Mouse (Mus musculus): ENCODE measurements around the gene Ggt7. TPM values are rescaled to one million over a fixed set of nuclear protein-coding genes. Genes with fewer than 3 reads are reported as not detected.
A peak's percentile ranks its signal among the peaks of the same experiment; 100 is the strongest.
"Not testable (repeated sequence)": the region's sequence is repeated elsewhere in the genome, so short reads cannot be mapped to it uniquely, and the experiment has no call there.

The Ggt7 gene
- polyA plus RNA-seq, 1 experiment from 2014 or later = 1.0 TPM

GRCm38 (mm10) chr2:155502596-155502995, 15.4 kb downstream of the Ggt7 start:
- H3K27ac ChIP-seq (ENCODE audit: low read depth, low read length) = no peak overlapping the region
- 56% methylated on average over 7 of the region's 7 CpGs for WGBS
- DNase-seq (ENCODE audit: low spot score) (no peak), ATAC-seq (replicated peaks; ENCODE audit: low FRiP score) (no peak)
- no peaks in the 10 kb centered on the region for H3K27me3 ChIP-seq (replicated peaks; ENCODE audit: control insufficient read depth, insufficient read depth, low read length)
- H3K4me2 ChIP-seq = no peak overlapping the region
- no peaks in the 10 kb centered on the region for H3K36me3 ChIP-seq (ENCODE audit: control insufficient read depth, insufficient read depth, low read length)
- no peak overlapping the region for H3K9ac ChIP-seq (ENCODE audit: low read depth, low read length)
- H3K9me3 ChIP-seq (ENCODE audit: control insufficient read depth, low read length) = no peaks in the 10 kb centered on the region
- no peak overlapping the region for H3K4me3 ChIP-seq (ENCODE audit: low read depth, low read length)
- H3K4me1 ChIP-seq (replicated peaks; ENCODE audit: control insufficient read depth, insufficient read depth, low read length) = no peaks in the 10 kb centered on the region

DNA sequence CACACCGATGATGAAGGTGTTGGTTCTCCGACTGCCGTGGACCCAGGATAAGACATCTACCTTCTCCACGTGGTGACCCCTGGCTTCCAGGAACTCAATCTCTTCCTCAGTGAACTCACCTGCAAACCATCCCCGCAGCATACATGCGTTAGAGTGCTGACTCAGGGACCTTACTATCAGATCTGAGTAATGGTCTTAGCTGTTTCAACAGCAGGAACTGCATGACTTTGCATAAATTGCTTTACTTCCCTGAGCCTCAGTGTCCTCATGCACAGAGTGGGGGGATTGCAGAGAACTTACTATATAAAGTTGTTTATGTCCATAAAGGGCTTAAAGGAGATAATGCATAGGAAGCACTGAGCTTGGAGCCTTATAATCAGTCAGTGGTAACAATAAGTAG, 27.0 kb downstream of the Ggt7 start:
- no peaks in the 10 kb centered on the region for H3K27me3 ChIP-seq (replicated peaks; ENCODE audit: control insufficient read depth, insufficient read depth, low read length)
- ATAC-seq (replicated peaks; ENCODE audit: low FRiP score) (no peak), DNase-seq (ENCODE audit: low spot score) (no peak)

DNA sequence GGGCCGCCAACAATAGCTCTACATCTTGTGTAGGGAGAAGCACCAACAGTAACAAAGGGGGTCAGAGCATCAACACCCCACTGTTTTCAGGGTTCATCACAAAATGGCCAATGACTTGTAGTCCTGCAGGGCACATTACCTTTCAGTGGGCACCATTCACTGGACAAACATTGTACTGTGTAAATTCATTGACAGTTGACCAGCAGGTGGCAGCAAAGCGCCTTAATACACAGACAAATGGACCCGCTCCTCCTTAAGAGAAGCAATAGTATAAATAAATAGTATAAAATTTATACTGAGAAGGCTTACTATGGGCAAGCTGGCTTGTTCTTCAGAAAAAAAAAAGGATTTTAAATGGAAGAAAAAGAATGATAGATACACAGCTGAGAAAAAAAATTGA, 36.0 kb downstream of the Ggt7 start:
- Histone ChIP-seq H3K4me2 (no peak overlapping the region), H3K4me1 (replicated peaks; ENCODE audit: control insufficient read depth, insufficient read depth, low read length) (no peaks in the 10 kb centered on the region), H3K27me3 (replicated peaks; ENCODE audit: control insufficient read depth, insufficient read depth, low read length) (no peaks in the 10 kb centered on the region), H3K36me3 (ENCODE audit: control insufficient read depth, insufficient read depth, low read length) (no peaks in the 10 kb centered on the region), H3K4me3 (ENCODE audit: low read depth, low read length) (no peak overlapping the region), H3K9ac (ENCODE audit: low read depth, low read length) (no peak overlapping the region), H3K9me3 (ENCODE audit: control insufficient read depth, low read length) (no peaks in the 10 kb centered on the region), H3K27ac (ENCODE audit: low read depth, low read length) (no peak overlapping the region)
- ATAC-seq (replicated peaks; ENCODE audit: low FRiP score) = no peak
- 42% methylated on average over 3 of the region's 3 CpGs for WGBS
- peak; percentile 46 for DNase-seq (ENCODE audit: low spot score)

More for the DNA sequence above, 27.0 kb downstream of the Ggt7 start:
- WGBS = 74% methylated on average over 6 of the region's 6 CpGs
- Histone ChIP-seq H3K4me3 (ENCODE audit: low read depth, low read length) (no peak overlapping the region), H3K36me3 (ENCODE audit: control insufficient read depth, insufficient read depth, low read length) (no peaks in the 10 kb centered on the region), H3K9me3 (ENCODE audit: control insufficient read depth, low read length) (no peaks in the 10 kb centered on the region), H3K9ac (ENCODE audit: low read depth, low read length) (no peak overlapping the region), H3K4me2 (no peak overlapping the region), H3K4me1 (replicated peaks; ENCODE audit: control insufficient read depth, insufficient read depth, low read length) (no peaks in the 10 kb centered on the region), H3K27ac (ENCODE audit: low read depth, low read length) (no peak overlapping the region)

DNA sequence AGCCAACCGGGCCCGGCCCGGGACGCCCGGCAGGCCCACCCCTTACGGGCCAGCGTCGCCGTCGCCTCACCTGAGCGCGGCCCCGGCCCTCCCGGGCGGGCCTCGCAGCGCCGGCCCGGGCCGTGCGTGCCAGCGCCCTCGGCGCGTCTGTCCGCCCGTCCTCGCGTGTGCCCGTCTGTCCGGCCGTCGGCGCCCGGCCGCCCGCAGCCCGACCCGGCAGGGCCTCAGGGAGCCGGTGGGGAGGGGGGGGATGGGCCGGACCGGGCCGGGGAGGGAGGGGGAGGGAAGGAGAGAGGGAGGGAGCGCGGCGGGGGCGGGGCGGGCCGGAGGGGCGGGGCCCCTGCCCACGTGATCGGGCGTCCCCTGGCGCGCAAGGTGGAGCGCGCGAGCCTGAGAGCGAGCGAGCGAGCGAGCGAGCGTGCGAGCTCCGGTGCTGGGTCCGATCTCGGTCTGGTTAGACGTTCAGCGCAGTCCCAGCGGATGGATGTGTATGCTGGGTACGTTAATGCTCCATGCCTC, 44.4 kb downstream of the Ggt7 start, which contains the start of gene Ncoa6:
TSS of gene Ncoa6 (minus strand) at position 325 of the 519 bp plus-strand sequence.
- under 1% methylated on average over 51 of the region's 72 CpGs for WGBS
- no peaks in the 10 kb centered on the region for H3K36me3 ChIP-seq (ENCODE audit: control insufficient read depth, insufficient read depth, low read length)
- H3K4me3 ChIP-seq (ENCODE audit: low read depth, low read length) = peak within 1 kb of the TSS; percentile 88
- H3K27ac ChIP-seq (ENCODE audit: low read depth, low read length) = peak within 1 kb of the TSS; percentile 81
- no peaks in the 10 kb centered on the region for H3K27me3 ChIP-seq (replicated peaks; ENCODE audit: control insufficient read depth, insufficient read depth, low read length)
- peaks cover 11% of the 10 kb centered on the region for H3K4me1 ChIP-seq (replicated peaks; ENCODE audit: control insufficient read depth, insufficient read depth, low read length)
- peak; percentile 83 for DNase-seq (ENCODE audit: low spot score)
- peak; percentile 83 for ATAC-seq (replicated peaks; ENCODE audit: low FRiP score)
- peak within 1 kb of the TSS; percentile 93 for H3K9ac ChIP-seq (ENCODE audit: low read depth, low read length)
- H3K9me3 ChIP-seq (ENCODE audit: control insufficient read depth, low read length) = no peaks in the 10 kb centered on the region
- H3K4me2 ChIP-seq = peak within 1 kb of the TSS; percentile 96

GRCm38 (mm10) chr2:155472671-155473569, 45.1 kb downstream of the Ggt7 start:
- H3K9ac ChIP-seq (ENCODE audit: low read depth, low read length) = peak overlapping the region; percentile 93
- peak overlapping the region; percentile 88 for H3K4me3 ChIP-seq (ENCODE audit: low read depth, low read length)
- peak; percentile 62 for ATAC-seq (replicated peaks; ENCODE audit: low FRiP score)
- DNase-seq (ENCODE audit: low spot score) = peak; percentile 60
- WGBS = 1% methylated on average over 51 of the region's 71 CpGs
- H3K27me3 ChIP-seq (replicated peaks; ENCODE audit: control insufficient read depth, insufficient read depth, low read length) = no peaks in the 10 kb centered on the region
- H3K27ac ChIP-seq (ENCODE audit: low read depth, low read length) = peak overlapping the region; percentile 81
- no peaks in the 10 kb centered on the region for H3K9me3 ChIP-seq (ENCODE audit: control insufficient read depth, low read length)
- no peaks in the 10 kb centered on the region for H3K36me3 ChIP-seq (ENCODE audit: control insufficient read depth, insufficient read depth, low read length)
- peaks cover 11% of the 10 kb centered on the region for H3K4me1 ChIP-seq (replicated peaks; ENCODE audit: control insufficient read depth, insufficient read depth, low read length)
- peak overlapping the region; percentile 96 for H3K4me2 ChIP-seq

DNA sequence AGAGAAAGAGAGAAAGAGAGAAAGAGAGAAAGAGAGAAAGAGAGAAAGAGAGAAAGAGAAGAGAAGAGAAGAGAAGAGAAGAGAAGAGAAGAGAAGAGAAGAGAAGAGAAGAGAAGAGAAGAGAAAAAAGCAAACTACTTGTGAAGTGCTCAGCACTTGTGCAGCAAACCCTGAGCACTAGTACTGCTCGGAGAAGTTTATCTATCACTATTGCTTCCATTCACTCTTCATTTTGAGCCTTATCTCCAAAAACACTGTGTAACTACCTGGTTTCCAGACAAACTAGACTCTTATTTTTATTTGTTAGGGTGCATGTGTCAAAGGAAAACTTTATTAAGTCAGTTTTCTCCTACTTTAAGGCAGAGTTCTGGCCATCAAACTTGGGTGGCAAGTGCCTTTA, 51.2 kb downstream of the Ggt7 start:
- H3K9me3 ChIP-seq (ENCODE audit: control insufficient read depth, low read length) = no peaks in the 10 kb centered on the region
- no peak overlapping the region for H3K4me2 ChIP-seq
- H3K36me3 ChIP-seq (ENCODE audit: control insufficient read depth, insufficient read depth, low read length) = no peaks in the 10 kb centered on the region
- H3K27me3 ChIP-seq (replicated peaks; ENCODE audit: control insufficient read depth, insufficient read depth, low read length) = no peaks in the 10 kb centered on the region
- H3K9ac ChIP-seq (ENCODE audit: low read depth, low read length) = no peak overlapping the region
- ATAC-seq (replicated peaks; ENCODE audit: low FRiP score) (0 out of 2 replicates have a peak, but pooled peaks have one; percentile 36), DNase-seq (ENCODE audit: low spot score) (no peak)
- no peak overlapping the region for H3K4me3 ChIP-seq (ENCODE audit: low read depth, low read length)
- no peak overlapping the region for H3K27ac ChIP-seq (ENCODE audit: low read depth, low read length)
- H3K4me1 ChIP-seq (replicated peaks; ENCODE audit: control insufficient read depth, insufficient read depth, low read length) = peaks cover 5% of the 10 kb centered on the region
- 60% methylated on average over 1 of the region's 1 CpGs for WGBS

DNA sequence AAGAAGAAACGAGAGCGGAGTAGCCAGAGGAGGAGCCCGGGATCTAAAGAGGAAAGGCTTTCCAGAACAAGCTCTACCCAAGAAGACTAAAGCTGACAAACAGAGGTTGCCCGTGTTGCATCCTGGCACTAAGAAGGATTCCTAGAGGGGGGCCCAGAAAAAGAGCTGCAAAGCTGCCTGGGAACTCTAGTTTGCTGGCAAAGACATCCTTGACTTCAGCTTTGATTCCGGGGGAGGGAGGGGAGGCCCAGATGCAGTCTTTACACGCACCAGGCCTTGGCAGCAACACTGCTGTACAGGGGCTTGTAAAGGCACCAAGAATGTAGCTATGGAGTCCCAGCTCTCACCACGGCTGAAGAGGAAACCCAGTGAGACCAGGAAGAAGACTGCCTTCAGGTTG, 64.4 kb downstream of the Ggt7 start:
- Histone ChIP-seq H3K27ac (ENCODE audit: low read depth, low read length) (no peak overlapping the region), H3K36me3 (ENCODE audit: control insufficient read depth, insufficient read depth, low read length) (no peaks in the 10 kb centered on the region), H3K9me3 (ENCODE audit: control insufficient read depth, low read length) (no peaks in the 10 kb centered on the region), H3K9ac (ENCODE audit: low read depth, low read length) (no peak overlapping the region), H3K27me3 (replicated peaks; ENCODE audit: control insufficient read depth, insufficient read depth, low read length) (no peaks in the 10 kb centered on the region), H3K4me1 (replicated peaks; ENCODE audit: control insufficient read depth, insufficient read depth, low read length) (no peaks in the 10 kb centered on the region), H3K4me2 (no peak overlapping the region), H3K4me3 (ENCODE audit: low read depth, low read length) (no peak overlapping the region)
- WGBS = 87% methylated on average over 7 of the region's 7 CpGs
- ATAC-seq (replicated peaks; ENCODE audit: low FRiP score) (no peak), DNase-seq (ENCODE audit: low spot score) (no peak)

- no peak overlapping the region for H3K4me2 ChIP-seq
- no peak overlapping the region for H3K9ac ChIP-seq (ENCODE audit: low read depth, low read length)
- no peaks in the 10 kb centered on the region for H3K4me1 ChIP-seq (replicated peaks; ENCODE audit: control insufficient read depth, insufficient read depth, low read length)
- WGBS = 86% methylated on average over 5 of the region's 5 CpGs
- no peaks in the 10 kb centered on the region for H3K27me3 ChIP-seq (replicated peaks; ENCODE audit: control insufficient read depth, insufficient read depth, low read length)
- no peaks in the 10 kb centered on the region for H3K36me3 ChIP-seq (ENCODE audit: control insufficient read depth, insufficient read depth, low read length)
- no peak for ATAC-seq (replicated peaks; ENCODE audit: low FRiP score)
- H3K9me3 ChIP-seq (ENCODE audit: control insufficient read depth, low read length) = no peaks in the 10 kb centered on the region
- H3K4me3 ChIP-seq (ENCODE audit: low read depth, low read length) = no peak overlapping the region
- DNase-seq (ENCODE audit: low spot score) = no peak
- no peak overlapping the region for H3K27ac ChIP-seq (ENCODE audit: low read depth, low read length)
Observed at GRCm38 (mm10) chr2:155451256-155451655, 66.8 kb downstream of the Ggt7 start.

DNA sequence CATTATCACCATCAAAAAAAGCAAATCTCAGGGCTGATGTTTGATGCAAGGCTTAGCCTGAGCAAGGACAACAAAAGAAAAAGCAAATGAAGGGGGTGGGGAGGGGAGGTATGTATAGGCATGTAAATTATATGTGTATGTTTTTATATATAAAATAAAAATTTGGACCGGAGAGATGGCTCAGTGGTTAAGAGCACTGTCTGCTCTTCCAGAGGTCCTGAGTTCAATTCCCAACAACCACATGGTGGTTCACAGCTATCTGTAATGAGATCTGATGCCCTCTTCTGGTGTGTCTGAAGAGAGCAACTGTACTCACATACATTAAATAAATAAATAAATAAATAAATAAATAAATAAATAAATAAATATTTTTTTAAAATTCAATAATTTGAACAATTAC, 70.1 kb downstream of the Ggt7 start:
- H3K27me3 ChIP-seq (replicated peaks; ENCODE audit: control insufficient read depth, insufficient read depth, low read length); ATAC-seq (replicated peaks; ENCODE audit: low FRiP score); H3K4me1 ChIP-seq (replicated peaks; ENCODE audit: control insufficient read depth, insufficient read depth, low read length); H3K36me3 ChIP-seq (ENCODE audit: control insufficient read depth, insufficient read depth, low read length); H3K4me3 ChIP-seq (ENCODE audit: low read depth, low read length); DNase-seq (ENCODE audit: low spot score); H3K27ac ChIP-seq (ENCODE audit: low read depth, low read length); H3K4me2 ChIP-seq; H3K9ac ChIP-seq (ENCODE audit: low read depth, low read length); H3K9me3 ChIP-seq (ENCODE audit: control insufficient read depth, low read length): not testable (repeated sequence)
- 100% methylated on average over 1 of the region's 1 CpGs for WGBS
